Mouse (Mus musculus) CH12.LX (cell line): Measurements from ENCODE around the gene Map3k7. TPM values are rescaled to one million over a fixed set of nuclear protein-coding genes. Genes with fewer than 3 reads are reported as not detected.

ENCODE experiments used
- DNase-seq: peaks from one replicate; pipeline ENCODE4 v3.0.0-alpha.2; 2013; ENCODE audit errors: extremely low read depth
- H3K27ac ChIP-seq: 2 replicates; pipeline ENCODE4 v1.5.1; 2012; ENCODE audit warnings: low read depth, mild to moderate bottlenecking, control low read depth, moderate library complexity; ENCODE audit not compliant: insufficient read depth
- H3K27me3 ChIP-seq: replicated peaks from 2 replicates; pipeline ENCODE3; 2012; ENCODE audit warnings: inconsistent platforms
- H3K36me3 ChIP-seq, 2 experiments: replicated peaks in 1 of 2; 2 replicates each; pipeline versions ENCODE3 to v1.6.1; 2012; ENCODE audit warnings: inconsistent platforms in 1 of 2, low read length in 1 of 2, mild to moderate bottlenecking in 1 of 2, mixed read lengths in 1 of 2, moderate library complexity in 1 of 2; ENCODE audit not compliant: control insufficient read depth in 1 of 2, insufficient read depth in 1 of 2
- H3K4me1 ChIP-seq, 2 experiments: 2 replicates each; pipeline ENCODE4 v1.6.1; 2012; ENCODE audit warnings: inconsistent platforms in 1 of 2, moderate library complexity in 1 of 2; ENCODE audit not compliant: insufficient read depth in 2 of 2, control insufficient read depth in 1 of 2
- H3K4me2 ChIP-seq: 2 replicates; pipeline ENCODE4 v1.6.1; 2012; ENCODE audit warnings: low read depth, mild to moderate bottlenecking, control low read depth; ENCODE audit not compliant: poor library complexity, insufficient read depth, severe bottlenecking
- H3K4me3 ChIP-seq, 3 experiments: fragments of 150-350 bp in 1 of 3; sonication (generic) in 1 of 3; replicated peaks in 1 of 3; 2 replicates each; pipeline versions ENCODE3 to v1.5.1; 2011 to 2012; ENCODE audit warnings: low read depth in 2 of 3, low read length in 2 of 3, mild to moderate bottlenecking in 2 of 3, moderate library complexity in 2 of 3, control low read depth in 1 of 3, improper control_type of control experiment in 1 of 3, inconsistent platforms in 1 of 3, mixed read lengths in 1 of 3; ENCODE audit not compliant: poor library complexity in 1 of 3
- H3K79me2 ChIP-seq: replicated peaks from 2 replicates; pipeline ENCODE4 v1.6.1; 2012; ENCODE audit warnings: mild to moderate bottlenecking, moderate library complexity; ENCODE audit not compliant: control insufficient read depth, poor library complexity, insufficient read depth, severe bottlenecking; ENCODE audit errors: extremely low read depth
- H3K9ac ChIP-seq: 2 replicates; pipeline ENCODE4 v1.6.1; 2012; ENCODE audit warnings: low read depth, mild to moderate bottlenecking, control low read depth, moderate library complexity; ENCODE audit not compliant: insufficient read depth
- H3K9me3 ChIP-seq: replicated peaks from 2 replicates; pipeline ENCODE3; 2012; ENCODE audit warnings: low read length, inconsistent platforms, mixed read lengths
- BHLHE40 ChIP-seq: IDR thresholded peaks from 2 replicates; pipeline ENCODE4 v1.6.1; 2011; ENCODE audit warnings: mild to moderate bottlenecking, low read depth, low read length, improper control_type of control experiment
- CHD1 ChIP-seq: IDR thresholded peaks from 2 replicates; pipeline ENCODE4 v1.6.1; 2012; ENCODE audit warnings: low read depth, low read length, improper control_type of control experiment, inconsistent platforms
- CHD2 ChIP-seq: IDR thresholded peaks from 2 replicates; pipeline ENCODE4 v1.6.1; 2011; ENCODE audit warnings: low read length, improper control_type of control experiment
- CTCF ChIP-seq, 2 experiments: IDR thresholded peaks in 1 of 2; conservative IDR thresholded peaks in 1 of 2; 2 replicates each; pipeline ENCODE4 v1.5.1; 2011 to 2012; ENCODE audit warnings: low read depth in 2 of 2, low read length in 2 of 2, improper control_type of control experiment in 1 of 2, inconsistent platforms in 1 of 2, mild to moderate bottlenecking in 1 of 2, moderate library complexity in 1 of 2
- E2F4 ChIP-seq: IDR thresholded peaks from 2 replicates; pipeline ENCODE4 v1.6.1; 2011; ENCODE audit warnings: low read depth, low read length, improper control_type of control experiment; ENCODE audit not compliant: insufficient replicate concordance
- ELF1 ChIP-seq: IDR thresholded peaks from 2 replicates; pipeline ENCODE4 v1.6.1; 2014; ENCODE audit warnings: low read depth, mild to moderate bottlenecking, inconsistent platforms, low read length, improper control_type of control experiment
- EP300 ChIP-seq: IDR thresholded peaks from 2 replicates; pipeline ENCODE4 v1.6.1; 2011; ENCODE audit warnings: low read length, improper control_type of control experiment
- ETS1 ChIP-seq: conservative IDR thresholded peaks from 2 replicates; pipeline ENCODE4 v1.6.1; 2012; ENCODE audit warnings: low read depth, mild to moderate bottlenecking, inconsistent platforms, low read length, improper control_type of control experiment, moderate library complexity
- GABPA ChIP-seq: IDR thresholded peaks from 2 replicates; pipeline ENCODE4 v1.6.1; 2012; ENCODE audit warnings: low read depth, low read length, improper control_type of control experiment, inconsistent platforms; ENCODE audit not compliant: insufficient replicate concordance
- HCFC1 ChIP-seq: IDR thresholded peaks from 2 replicates; pipeline ENCODE4 v1.6.1; 2012; ENCODE audit warnings: low read depth, mild to moderate bottlenecking, inconsistent platforms, low read length, improper control_type of control experiment
- IRF4 ChIP-seq: IDR thresholded peaks from 2 replicates; pipeline ENCODE4 v1.6.1; 2014; ENCODE audit warnings: low read depth, mild to moderate bottlenecking, inconsistent platforms, low read length, improper control_type of control experiment
- JUN ChIP-seq: IDR thresholded peaks from 2 replicates; pipeline ENCODE4 v1.6.1; 2011; ENCODE audit warnings: low read depth, mild to moderate bottlenecking, low read length, improper control_type of control experiment, moderate library complexity; ENCODE audit not compliant: insufficient read depth
- JUND ChIP-seq: conservative IDR thresholded peaks from 2 replicates; pipeline ENCODE4 v1.6.1; 2011; ENCODE audit warnings: low read depth, low read length, improper control_type of control experiment
- KAT2A ChIP-seq: IDR thresholded peaks from 2 replicates; pipeline ENCODE4 v1.6.1; 2012; ENCODE audit warnings: low read length, improper control_type of control experiment, inconsistent platforms; ENCODE audit not compliant: insufficient replicate concordance
- MAFK ChIP-seq: IDR thresholded peaks from 2 replicates; pipeline ENCODE4 v1.6.1; 2011; ENCODE audit warnings: low read length, improper control_type of control experiment; ENCODE audit not compliant: insufficient replicate concordance
- MAX ChIP-seq: IDR thresholded peaks from 2 replicates; pipeline ENCODE4 v1.6.1; 2011; ENCODE audit warnings: low read length, improper control_type of control experiment
- MAZ ChIP-seq: IDR thresholded peaks from 2 replicates; pipeline ENCODE4 v1.6.1; 2012; ENCODE audit warnings: low read depth, mild to moderate bottlenecking, inconsistent platforms, low read length, improper control_type of control experiment, moderate library complexity
- MEF2A ChIP-seq: IDR thresholded peaks from 2 replicates; pipeline ENCODE4 v1.6.1; 2014; ENCODE audit warnings: low read depth, mild to moderate bottlenecking, inconsistent platforms, low read length, improper control_type of control experiment, borderline replicate concordance
- MXI1 ChIP-seq: IDR thresholded peaks from 2 replicates; pipeline ENCODE4 v1.6.1; 2011; ENCODE audit warnings: mild to moderate bottlenecking, low read depth, low read length, improper control_type of control experiment
- MYC ChIP-seq: IDR thresholded peaks from 2 replicates; pipeline ENCODE4 v1.6.1; 2011; ENCODE audit warnings: low read depth, mild to moderate bottlenecking, improper control_type of control experiment, low read length
- NELFE ChIP-seq: IDR thresholded peaks from 2 replicates; pipeline ENCODE4 v1.6.1; 2011; ENCODE audit warnings: low read depth, low read length, improper control_type of control experiment
- NRF1 ChIP-seq: IDR thresholded peaks from 2 replicates; pipeline ENCODE4 v1.6.1; 2014; ENCODE audit warnings: low read depth, mild to moderate bottlenecking, inconsistent platforms, low read length, improper control_type of control experiment, moderate library complexity
- PAX5 ChIP-seq: IDR thresholded peaks from 2 replicates; pipeline ENCODE4 v1.6.1; 2012; ENCODE audit warnings: low read length, inconsistent platforms, mixed read lengths
- POLR2A ChIP-seq: IDR thresholded peaks from 2 replicates; pipeline ENCODE4 v1.6.1; 2011; ENCODE audit warnings: low read depth, mild to moderate bottlenecking, improper control_type of control experiment, low read length
- POLR2AphosphoS2 ChIP-seq: IDR thresholded peaks from 2 replicates; pipeline ENCODE4 v1.6.1; 2011; ENCODE audit warnings: low read depth, low read length, improper control_type of control experiment
- RAD21 ChIP-seq: IDR thresholded peaks from 2 replicates; pipeline ENCODE4 v1.6.1; 2011; ENCODE audit warnings: low read depth, mild to moderate bottlenecking, low read length, improper control_type of control experiment, moderate library complexity
- RCOR1 ChIP-seq: conservative IDR thresholded peaks from 2 replicates; pipeline ENCODE4 v1.6.1; 2012; ENCODE audit warnings: low read depth, mild to moderate bottlenecking, inconsistent platforms, low read length, improper control_type of control experiment
- SIN3A ChIP-seq: IDR thresholded peaks from 2 replicates; pipeline ENCODE4 v1.6.1; 2012; ENCODE audit warnings: low read length, improper control_type of control experiment, inconsistent platforms
- SMC3 ChIP-seq: IDR thresholded peaks from 2 replicates; pipeline ENCODE4 v1.6.1; 2011; ENCODE audit warnings: low read depth, low read length, improper control_type of control experiment
- TBP ChIP-seq: conservative IDR thresholded peaks from 2 replicates; pipeline ENCODE4 v1.6.1; 2011; ENCODE audit warnings: low read depth, low read length, improper control_type of control experiment
- TCF12 ChIP-seq: IDR thresholded peaks from 2 replicates; pipeline ENCODE4 v1.6.1; 2014; ENCODE audit warnings: low read depth, mild to moderate bottlenecking, inconsistent platforms, low read length, improper control_type of control experiment
- UBTF ChIP-seq: IDR thresholded peaks from 2 replicates; pipeline ENCODE4 v1.6.1; 2012; ENCODE audit warnings: low read depth, mild to moderate bottlenecking, inconsistent platforms, low read length, improper control_type of control experiment, moderate library complexity
- USF1 ChIP-seq: IDR thresholded peaks from 2 replicates; pipeline ENCODE4 v1.6.1; 2014; ENCODE audit warnings: low read depth, mild to moderate bottlenecking, inconsistent platforms, low read length, improper control_type of control experiment
- USF2 ChIP-seq: conservative IDR thresholded peaks from 2 replicates; pipeline ENCODE4 v1.6.1; 2011; ENCODE audit warnings: low read depth, low read length, improper control_type of control experiment
- ZC3H11A ChIP-seq: IDR thresholded peaks from 2 replicates; pipeline ENCODE4 v1.6.1; 2012; ENCODE audit warnings: low read depth, mild to moderate bottlenecking, inconsistent platforms, low read length, improper control_type of control experiment
- ZKSCAN1 ChIP-seq: IDR thresholded peaks from 2 replicates; pipeline ENCODE4 v1.6.1; 2012; ENCODE audit warnings: low read depth, inconsistent platforms, low read length, improper control_type of control experiment, borderline replicate concordance
- ZMIZ1 ChIP-seq: IDR thresholded peaks from 2 replicates; pipeline ENCODE4 v1.6.1; 2012; ENCODE audit warnings: low read depth, mild to moderate bottlenecking, inconsistent platforms, low read length, improper control_type of control experiment
- ZNF384 ChIP-seq: IDR thresholded peaks from 2 replicates; pipeline ENCODE4 v1.6.1; 2012; ENCODE audit warnings: low read depth, low read length, improper control_type of control experiment, inconsistent platforms
- dilution Hi-C: fragments of 300-500 bp; cut with MboI; formaldehyde crosslinking; loops from 2 replicates; pipeline ENCODE4 v1.14.3; 2020; ENCODE audit warnings: low sequenced_read_pairs; ENCODE audit not compliant: extremely low pct_unique_long_range_greater_than_20kb, extremely low pct_ligation_motif_present
- in situ Hi-C: fragments of 300-500 bp; cut with MboI; formaldehyde crosslinking; loops from 3 replicates; pipeline ENCODE4 v1.14.3; 2019; ENCODE audit warnings: low sequenced_read_pairs, low pct_ligation_motif_present, low pct_unique_long_range_greater_than_20kb, mixed read lengths
- polyA plus RNA-seq: library from polyadenylated mRNA; unstranded; fragments of >175 nt; gene quantifications from 2 replicates; pipeline ENCODE4 v1.2.1, GENCODE M21; 2012; ENCODE audit warnings: low read depth; ENCODE audit not compliant: insufficient read length
- total RNA-seq, 2 experiments: library from RNA; depleted of rRNA; stranded (reverse); fragments of 300-350 nt in 1 of 2; fragments of >200 nt in 1 of 2; gene quantifications; 2 replicates each; pipeline ENCODE4 v1.2.3; 2012 to 2014

Gene Map3k7
- total and polyA plus RNA-seq, 3 experiments: 41.7 to 63.7 (median 43.9) TPM

GRCm38 (mm10) chr4:31941616-31942015 is 22.3 kb upstream of the Map3k7 start:
- Histone ChIP-seq H3K4me1 (peaks cover 0 to 27% of the 10 kb centered on the region in 2 experiments; a peak in 3 of 4 replicates), H3K79me2 (no peaks in the 10 kb centered on the region), H3K36me3 (no peaks in the 10 kb centered on the region), H3K4me2 (peak overlapping the region; percentile 94), H3K9ac (peak overlapping the region; percentile 95), H3K27ac (peak overlapping the region; percentile 99), H3K9me3 (no peaks in the 10 kb centered on the region), H3K27me3 (no peaks in the 10 kb centered on the region), H3K4me3 (peak overlapping the region; percentile 4 to 47 (median 42))
- in situ Hi-C loops: no loop called here
- TF ChIP-seq POLR2A (peak; percentile 68), MYC (0 out of 2 replicates have a peak, but pooled peaks have one; percentile 55), TCF12 (peak; percentile 85), TBP (peak; percentile 82), USF2 (no peak), PAX5 (no peak), ZNF384 (no peak; the same call in 1 of the 2 replicates), E2F4 (no peak), MAFK (peak; percentile 63; the same call in 1 of the 2 replicates), SMC3 (no peak), NRF1 (no peak), USF1 (no peak), CHD2 (peak; percentile 54), KAT2A (no peak), RAD21 (no peak; the same call in 1 of the 2 replicates), IRF4 (peak; percentile 94), MEF2A (peak; percentile 99), HCFC1 (0 out of 2 replicates have a peak, but pooled peaks have one; percentile 34), CTCF (conservative IDR thresholded peaks at IDR 0.05 in 1 of 2, IDR thresholded peaks at IDR 0.05 in 1 of 2; ENCODE audit: low read depth in 2 of 2, low read length in 2 of 2) (no peak), NELFE (peak; percentile 55; the same call in 1 of the 2 replicates), MXI1 (peak; percentile 30; the same call in 1 of the 2 replicates), CHD1 (peak; percentile 99), SIN3A (peak; percentile 86), GABPA (no peak), JUND (peak; percentile 91), JUN (peak; percentile 87), UBTF (no peak), ZKSCAN1 (no peak), ZC3H11A (no peak), RCOR1 (peak; percentile 24; the same call in 1 of the 2 replicates), BHLHE40 (peak; percentile 77), MAX (no peak), ETS1 (peak; percentile 82), ZMIZ1 (no peak), EP300 (peak; percentile 97), ELF1 (0 out of 2 replicates have a peak, but pooled peaks have one; percentile 45), POLR2AphosphoS2 (no peak), MAZ (peak; percentile 64; the same call in 1 of the 2 replicates)
- DNase-seq: peak; percentile 91
- dilution Hi-C loops: no loop called here
